Mouse (Mus musculus) forebrain, embryonic 11.5 days (tissue): ENCODE measurements around the gene Rela. TPM values are rescaled to one million over a fixed set of nuclear protein-coding genes. Genes with fewer than 3 reads are reported as not detected.

Experiments
- ATAC-seq: fragments of 200-750 bp; cut with Nextera tagmentation; replicated peaks from 2 replicates; pipeline ENCODE4 v1.8.0; 2017; ENCODE audit warnings: moderate TSS enrichment; ENCODE audit not compliant: low FRiP score
- DNase-seq: peaks from one replicate; pipeline ENCODE4 v3.0.0-alpha.2; 2017; ENCODE audit warnings: low spot score
- H3K27ac ChIP-seq: fragments of 300-500 bp; sonication (generic); 2 replicates; pipeline ENCODE4 v1.5.1; 2014; ENCODE audit warnings: low read depth, low read length
- H3K27me3 ChIP-seq: fragments of 300-500 bp; sonication (generic); 2 replicates; pipeline ENCODE4 v1.6.1; 2014; ENCODE audit warnings: mild to moderate bottlenecking, low read length, mixed read lengths; ENCODE audit not compliant: control insufficient read depth, insufficient read depth
- H3K36me3 ChIP-seq: fragments of 300-500 bp; sonication (generic); 2 replicates; pipeline ENCODE4 v1.6.1; 2014; ENCODE audit warnings: mild to moderate bottlenecking, low read length, moderate library complexity, mixed read lengths; ENCODE audit not compliant: control insufficient read depth, insufficient read depth
- H3K4me1 ChIP-seq: fragments of 300-500 bp; sonication (generic); replicated peaks from 2 replicates; pipeline ENCODE4 v1.6.1; 2014; ENCODE audit warnings: low read length, mixed read lengths; ENCODE audit not compliant: control insufficient read depth, insufficient read depth
- H3K4me2 ChIP-seq: fragments of 300-500 bp; sonication (generic); 2 replicates; pipeline ENCODE4 v1.6.1; 2014; ENCODE audit warnings: low read depth, mild to moderate bottlenecking, low read length, moderate library complexity, mixed read lengths; ENCODE audit not compliant: severe bottlenecking
- H3K4me3 ChIP-seq: fragments of 300-500 bp; sonication (generic); 2 replicates; pipeline ENCODE4 v1.5.1; 2014; ENCODE audit warnings: low read depth, low read length
- H3K9ac ChIP-seq: fragments of 300-500 bp; sonication (generic); 2 replicates; pipeline ENCODE4 v1.6.1; 2014; ENCODE audit warnings: low read length
- H3K9me3 ChIP-seq: fragments of 300-500 bp; sonication (generic); 2 replicates; pipeline ENCODE4 v1.6.1; 2016; ENCODE audit warnings: low read length, mixed read lengths; ENCODE audit not compliant: control insufficient read depth
- WGBS: fragments of 180-500 bp; shearing (Covaris S2); extraction: QIAGEN DNeasy Blood & Tissue Kit; methylation state at CpG from one replicate; pipeline ENCODE4 v1.1.7; 2014; 5-methylcytosine and 5-hydroxymethylcytosine counted together
- polyA plus RNA-seq: library from polyadenylated mRNA; unstranded; fragments of >200 nt; fragmentation: Nextera tagmentation; extraction: Ambion mirVana; gene quantifications from 2 replicates; pipeline ENCODE4 v1.2.1, GENCODE M21; 2014

Gene Rela
- polyA plus RNA-seq, 1 experiment from 2014 or later = 37.8 TPM

- WGBS = 18% methylated on average over 9 of the region's 9 CpGs
- no peak for DNase-seq
- Histone ChIP-seq H3K4me2 (peak overlapping the region; percentile 99), H3K9me3 (no peaks in the 10 kb centered on the region), H3K4me3 (peak overlapping the region; percentile 62), H3K9ac (peak overlapping the region; percentile 81), H3K36me3 (peaks cover 14% of the 10 kb centered on the region), H3K4me1 (peaks cover 27% of the 10 kb centered on the region), H3K27ac (peak overlapping the region; percentile 82; the same call in 1 of the 2 replicates), H3K27me3 (no peaks in the 10 kb centered on the region)
- no peak for ATAC-seq
Measured at GRCm38 (mm10) chr19:5687738-5688137, 50.5 kb downstream of the Rela start.

GRCm38 (mm10) chr19:5688200-5689087 is 51.2 kb downstream of the Rela start, which contains the start of the genes Map3k11 and Pcnx3:
Map3k11 (plus strand) TSS chr19:5688742.
Pcnx3 (minus strand) TSS chr19:5688908.
- H3K4me1 ChIP-seq = peaks cover 29% of the 10 kb centered on the region
- H3K36me3 ChIP-seq = peaks cover 9% of the 10 kb centered on the region
- H3K27ac ChIP-seq = peak within 1 kb of the TSS; percentile 82
- H3K4me3 ChIP-seq = peak within 1 kb of the TSS; percentile 62
- peak within 1 kb of the TSS; percentile 86 for H3K9ac ChIP-seq
- ATAC-seq = peak; percentile 90
- H3K9me3 ChIP-seq = no peaks in the 10 kb centered on the region
- peak within 1 kb of the TSS; percentile 99 for H3K4me2 ChIP-seq
- WGBS = under 1% methylated on average over 67 of the region's 69 CpGs
- peak; percentile 95 for DNase-seq
- no peaks in the 10 kb centered on the region for H3K27me3 ChIP-seq

DNA sequence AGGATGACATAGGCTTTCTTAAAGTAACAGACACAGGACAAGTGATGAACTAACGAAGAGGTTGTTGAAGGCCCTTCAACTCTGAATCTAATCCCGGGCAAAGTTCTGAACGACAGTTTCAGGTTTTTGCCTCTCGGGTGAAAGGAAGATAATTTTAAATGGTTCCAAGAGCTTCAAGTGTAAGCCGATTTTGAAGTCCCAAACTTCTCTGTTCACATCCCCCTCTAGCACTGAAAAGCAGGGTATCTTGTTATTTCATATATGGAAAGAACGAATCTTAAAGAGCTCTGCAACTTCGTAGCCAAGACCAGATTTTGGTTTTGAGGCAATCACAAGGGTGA is 51.8 kb downstream of the Rela start:
- Histone ChIP-seq H3K4me3 (peak overlapping the region; percentile 62), H3K36me3 (peaks cover 4% of the 10 kb centered on the region), H3K4me2 (peak overlapping the region; percentile 99), H3K9me3 (no peaks in the 10 kb centered on the region), H3K27ac (peak overlapping the region; percentile 82), H3K27me3 (no peaks in the 10 kb centered on the region), H3K4me1 (peaks cover 29% of the 10 kb centered on the region), H3K9ac (peak overlapping the region; percentile 86)
- 1% methylated on average over 7 of the region's 7 CpGs for WGBS
- ATAC-seq (no peak), DNase-seq (no peak)

DNA sequence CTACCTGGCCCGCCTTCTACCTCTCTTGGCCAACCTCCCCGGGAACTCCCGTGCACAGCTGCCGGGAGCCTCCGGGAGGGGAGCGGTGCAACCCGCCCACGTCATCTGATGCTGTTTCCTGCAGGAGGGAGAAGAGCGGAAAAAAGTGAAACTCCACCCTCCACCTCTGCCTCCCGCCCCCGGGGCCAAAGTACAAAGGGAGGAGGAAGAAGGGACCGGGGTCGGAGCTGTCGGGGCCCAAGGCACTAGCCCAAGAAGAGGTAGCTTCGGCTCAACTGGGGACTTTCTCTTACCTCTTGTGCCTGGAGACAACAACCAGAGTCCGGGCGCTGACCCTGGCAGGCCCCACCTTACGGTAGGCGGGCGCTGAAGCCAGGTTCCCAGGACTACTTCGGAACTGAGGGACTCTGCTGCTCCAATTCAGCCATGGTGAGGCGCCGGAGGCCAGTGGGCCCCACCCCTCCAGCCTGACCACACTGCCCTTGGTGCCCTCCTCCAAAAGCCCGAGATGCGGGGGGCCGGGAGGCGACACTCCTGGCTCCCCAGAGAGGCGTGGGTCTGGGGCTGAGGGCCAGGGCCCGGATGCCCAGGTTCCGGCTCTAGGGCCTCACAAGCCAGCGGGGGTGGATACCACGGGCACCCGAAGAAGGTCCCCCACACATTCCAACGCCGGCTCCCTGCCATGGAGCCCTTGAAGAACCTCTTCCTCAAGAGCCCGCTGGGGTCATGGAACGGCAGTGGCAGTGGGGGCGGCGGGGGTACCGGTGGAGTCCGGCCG is 52.5 kb downstream of the Rela start:
- DNase-seq = peak; percentile 83
- peak; percentile 43; the same call in 1 of the 2 replicates for ATAC-seq
- H3K27me3 ChIP-seq = no peaks in the 10 kb centered on the region
- WGBS = 14% methylated on average over 42 of the region's 42 CpGs
- peak overlapping the region; percentile 62 for H3K4me3 ChIP-seq
- peaks cover 29% of the 10 kb centered on the region for H3K4me1 ChIP-seq
- H3K9me3 ChIP-seq = no peaks in the 10 kb centered on the region
- peak overlapping the region; percentile 99 for H3K4me2 ChIP-seq
- H3K27ac ChIP-seq = peak overlapping the region; percentile 65
- H3K36me3 ChIP-seq = peaks cover 2% of the 10 kb centered on the region
- H3K9ac ChIP-seq = peak overlapping the region; percentile 86

- peaks cover 29% of the 10 kb centered on the region for H3K4me1 ChIP-seq
- H3K9me3 ChIP-seq = no peaks in the 10 kb centered on the region
- WGBS = 76% methylated on average over 15 of the region's 15 CpGs
- ATAC-seq = no peak
- peak overlapping the region; percentile 86 for H3K9ac ChIP-seq
- H3K27ac ChIP-seq = no peak overlapping the region
- 0 out of 2 replicates have a peak, but pooled peaks cover 2% of the 10 kb centered on the region for H3K27me3 ChIP-seq
- peak overlapping the region; percentile 62 for H3K4me3 ChIP-seq
- DNase-seq = no peak
- peak overlapping the region; percentile 99 for H3K4me2 ChIP-seq
- no peaks in the 10 kb centered on the region; the same call in 1 of the 2 replicates for H3K36me3 ChIP-seq
Measured at GRCm38 (mm10) chr19:5690343-5690735, 53.1 kb downstream of the Rela start.

DNA sequence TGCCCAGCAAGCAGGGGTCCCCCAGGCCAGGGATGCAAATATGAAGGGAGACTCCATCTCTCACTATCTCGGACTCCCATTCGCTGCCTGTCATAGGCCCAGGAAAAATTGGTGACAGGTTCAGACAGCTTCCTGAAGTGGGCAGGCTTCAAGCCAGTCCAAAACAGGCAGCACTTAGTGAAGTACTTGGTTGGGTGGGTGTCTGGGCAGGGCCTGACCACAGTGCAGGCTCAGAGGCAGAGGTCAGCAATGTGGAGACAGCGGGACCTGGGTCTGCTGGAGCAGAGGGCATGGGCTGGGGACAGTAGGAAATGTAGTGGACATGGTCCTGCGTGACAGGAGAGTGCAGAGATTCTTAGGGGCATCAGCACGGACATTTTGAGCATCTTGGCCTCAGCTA is 54.3 kb downstream of the Rela start:
- DNase-seq (no peak), ATAC-seq (no peak)
- H3K27me3 ChIP-seq = 0 out of 2 replicates have a peak, but pooled peaks cover 2% of the 10 kb centered on the region
- no peaks in the 10 kb centered on the region for H3K9me3 ChIP-seq
- H3K4me1 ChIP-seq = peaks cover 39% of the 10 kb centered on the region
- no peaks in the 10 kb centered on the region; the same call in 1 of the 2 replicates for H3K36me3 ChIP-seq
- peak overlapping the region; percentile 99 for H3K4me2 ChIP-seq
- peak overlapping the region; percentile 43 for H3K9ac ChIP-seq
- H3K27ac ChIP-seq = no peak overlapping the region
- WGBS = 82% methylated on average over 5 of the region's 5 CpGs
- H3K4me3 ChIP-seq = peak overlapping the region; percentile 9; the same call in 1 of the 2 replicates

GRCm38 (mm10) chr19:5692086-5692912 is 55.0 kb downstream of the Rela start:
- H3K4me1 ChIP-seq = peaks cover 36% of the 10 kb centered on the region
- no peak for DNase-seq

More at GRCm38 (mm10) chr19:5692086-5692912, 55.0 kb downstream of the Rela start:
- Histone ChIP-seq H3K36me3 (peaks cover 1% of the 10 kb centered on the region; the same call in 1 of the 2 replicates), H3K4me3 (no peak overlapping the region), H3K27me3 (0 out of 2 replicates have a peak, but pooled peaks cover 2% of the 10 kb centered on the region), H3K4me2 (no peak overlapping the region; the same call in 1 of the 2 replicates), H3K27ac (no peak overlapping the region), H3K9ac (peak overlapping the region; percentile 43), H3K9me3 (no peaks in the 10 kb centered on the region)
- no peak for ATAC-seq
- WGBS = 78% methylated on average over 10 of the region's 10 CpGs
